Mouse (Mus musculus) adipose tissue, adult 10 weeks (tissue): ENCODE results near the gene S100a8. TPM values are rescaled to one million over a fixed set of nuclear protein-coding genes. Genes with fewer than 3 reads are reported as not detected.

Source experiments
- polyA plus RNA-seq: library from polyadenylated mRNA; stranded (reverse); fragments of 350-450 nt; fragmentation: Illumina TruSeq; extraction: RNeasy Lipid Tissue Mini Kit (QIAGEN cat#74804); gene quantifications from one replicate; pipeline ENCODE4 v1.2.3, GENCODE M21; 2014; ENCODE audit warnings: low read depth, low replicate concordance

The S100a8 gene
- 2.7 TPM for polyA plus RNA-seq

DNA sequence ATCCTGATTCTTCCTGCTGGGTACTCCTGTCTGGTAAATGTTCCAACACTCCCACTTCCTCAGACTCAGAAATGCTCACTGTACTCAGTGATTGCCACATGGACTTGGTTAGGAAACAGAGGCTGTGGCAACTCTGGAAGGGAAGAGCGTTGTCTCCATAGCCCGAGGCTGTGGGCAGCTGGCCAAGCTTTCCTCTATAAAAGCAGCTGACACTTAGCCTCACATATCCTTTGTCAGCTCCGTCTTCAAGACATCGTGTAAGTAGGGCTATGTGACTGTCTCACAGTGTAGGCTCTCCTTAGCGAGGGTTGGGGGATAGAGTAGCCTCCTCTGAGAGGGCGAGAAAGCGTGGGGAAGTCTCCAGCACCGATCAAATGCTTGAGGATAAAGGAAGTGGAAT is at the start of gene S100a8:
S100a8 (plus strand) TSS at position 133 of the 400 bp plus-strand sequence.

DNA sequence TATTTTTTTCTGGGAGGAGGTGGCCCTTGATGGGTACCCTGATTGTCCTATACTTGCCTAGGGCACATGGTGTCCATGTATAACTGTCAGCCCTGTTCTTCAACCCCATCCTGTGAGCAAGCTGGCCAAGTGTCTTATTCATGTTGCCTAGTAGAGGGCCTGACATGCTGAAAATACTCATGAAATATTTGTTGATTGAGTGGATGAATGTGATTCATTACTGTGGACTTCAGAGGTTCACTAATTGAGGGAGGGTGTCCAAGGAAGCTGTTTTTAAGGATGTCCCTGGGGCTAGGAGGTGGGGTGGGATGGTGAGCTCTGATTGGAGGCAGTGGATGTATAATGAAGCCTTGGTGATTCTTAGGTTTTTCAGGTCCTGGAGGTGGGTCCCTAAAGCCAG is 15.1 kb upstream of the S100a8 start, which contains the start of gene S100a7a:
S100a7a (plus strand) TSS at position 301 of the 400 bp plus-strand sequence.

DNA sequence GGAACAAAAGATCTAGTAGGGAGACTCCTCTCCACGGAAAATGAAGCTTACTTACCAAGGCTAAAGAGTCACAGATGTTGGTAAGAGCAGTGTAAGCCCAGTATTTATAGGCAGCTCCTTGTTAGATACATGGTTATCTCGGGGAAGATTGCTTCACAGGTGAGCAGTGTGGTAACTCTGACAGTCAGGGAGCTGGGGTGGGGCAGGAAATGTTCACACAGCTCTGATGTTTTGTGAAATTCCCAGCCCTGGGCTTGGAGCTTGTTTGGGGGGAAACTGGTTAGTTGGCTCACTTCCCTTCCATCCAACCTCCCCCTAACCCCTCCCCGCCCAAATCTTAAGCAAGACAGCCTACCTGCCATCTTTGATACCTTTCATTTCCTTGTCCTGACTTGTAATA is 26.8 kb downstream of the S100a8 start, which contains the start of gene S100a9:
S100a9 (minus strand) TSS at position 109 of the 400 bp plus-strand sequence.

Other genes with a start within 250 kb of the S100a8 start
- gene Ints3, start 235.4 kb upstream of the S100a8 start, polyA plus RNA-seq: 33.2 TPM
- 28.7 TPM for gene Npr1, start 203.1 kb upstream of the S100a8 start, polyA plus RNA-seq
- 60.7 TPM for gene Ilf2, start 192.9 kb upstream of the S100a8 start, polyA plus RNA-seq
- gene Snapin, start 177.9 kb upstream of the S100a8 start, polyA plus RNA-seq: 66.2 TPM
- gene Chtop, start 159.5 kb upstream of the S100a8 start, polyA plus RNA-seq: 83.0 TPM
- gene S100a1, start 154.6 kb upstream of the S100a8 start, polyA plus RNA-seq: 258 TPM
- 64.5 TPM for gene S100a13, start 154.5 kb upstream of the S100a8 start, polyA plus RNA-seq
- 8.3 TPM for gene S100a14, start 142.1 kb upstream of the S100a8 start, polyA plus RNA-seq
- 139 TPM for gene S100a16, start 131.7 kb upstream of the S100a8 start, polyA plus RNA-seq
- gene S100a3, start 108.4 kb upstream of the S100a8 start, polyA plus RNA-seq: not detected
- gene S100a2, start 78.7 kb upstream of the S100a8 start, polyA plus RNA-seq: not detected
- not detected for gene Gm42674, start 67.1 kb upstream of the S100a8 start, polyA plus RNA-seq
- 80.2 TPM for gene S100a4, start 65.2 kb upstream of the S100a8 start, polyA plus RNA-seq
- not detected for gene S100a5, start 60.5 kb upstream of the S100a8 start, polyA plus RNA-seq
- 241 TPM for gene S100a6, start 56.1 kb upstream of the S100a8 start, polyA plus RNA-seq
- 0.73 TPM for gene S100a7a, start 15.0 kb upstream of the S100a8 start, polyA plus RNA-seq
- 2.7 TPM for gene S100a9, start 26.7 kb downstream of the S100a8 start, polyA plus RNA-seq
- 0.48 TPM for gene Pglyrp4, start 57.9 kb downstream of the S100a8 start, polyA plus RNA-seq
- gene Gm5849, start 108.9 kb downstream of the S100a8 start, polyA plus RNA-seq: not detected